Mouse (Mus musculus) kidney, postnatal 0 days (tissue): ENCODE measurements around the gene Dpep3. TPM values are rescaled to one million over a fixed set of nuclear protein-coding genes. Genes with fewer than 3 reads are reported as not detected.
"Not testable (repeated sequence)": the region's sequence is repeated elsewhere in the genome, so short reads cannot be mapped to it uniquely, and the experiment has no call there.

Experiments used
- ATAC-seq: fragments of 200-750 bp; cut with Nextera tagmentation; replicated peaks from 2 replicates; pipeline ENCODE4 v1.8.0; 2017; ENCODE audit warnings: low read depth, moderate number of reproducible peaks, moderate TSS enrichment, moderate library complexity; ENCODE audit not compliant: low FRiP score
- DNase-seq: peaks from one replicate; pipeline ENCODE4 v3.0.0-alpha.2; 2016; ENCODE audit warnings: low spot score
- H3K27ac ChIP-seq: fragments of 300-500 bp; sonication (generic); 2 replicates; pipeline ENCODE4 v1.5.1; 2014; ENCODE audit warnings: mild to moderate bottlenecking
- H3K27me3 ChIP-seq: fragments of 300-500 bp; sonication (generic); 2 replicates; pipeline ENCODE4 v1.6.1; 2014; ENCODE audit warnings: low read length, mixed read lengths; ENCODE audit not compliant: insufficient read depth
- H3K36me3 ChIP-seq: fragments of 300-500 bp; sonication (generic); 2 replicates; pipeline ENCODE4 v1.6.1; 2014; ENCODE audit warnings: low read length, mixed read lengths; ENCODE audit not compliant: insufficient read depth
- H3K4me1 ChIP-seq: fragments of 300-500 bp; sonication (generic); replicated peaks from 2 replicates; pipeline ENCODE4 v1.6.1; 2014; ENCODE audit warnings: antibody characterized with exemption, low read length, mixed read lengths; ENCODE audit not compliant: insufficient read depth
- H3K4me2 ChIP-seq: fragments of 300-500 bp; sonication (generic); 2 replicates; pipeline ENCODE4 v1.6.1; 2014; ENCODE audit warnings: mild to moderate bottlenecking, low read length, moderate library complexity, mixed read lengths
- H3K4me3 ChIP-seq: fragments of 300-500 bp; sonication (generic); replicated peaks from 2 replicates; pipeline ENCODE4 v1.5.1; 2014; ENCODE audit warnings: low read depth, low read length
- H3K9ac ChIP-seq: fragments of 300-500 bp; sonication (generic); 2 replicates; pipeline ENCODE4 v1.6.1; 2014; ENCODE audit warnings: low read depth, low read length
- H3K9me3 ChIP-seq: fragments of 300-500 bp; sonication (generic); replicated peaks from 2 replicates; pipeline ENCODE4 v1.6.1; 2016; ENCODE audit warnings: low read length, inconsistent platforms, mixed read lengths
- CTCF ChIP-seq: IDR thresholded peaks from 2 replicates; pipeline ENCODE4 v1.5.1; 2016; ENCODE audit warnings: antibody characterized with exemption, low read depth, mild to moderate bottlenecking, moderate library complexity
- WGBS: fragments of 180-500 bp; shearing (Covaris S2); extraction: QIAGEN DNeasy Blood & Tissue Kit; methylation state at CpG from one replicate; pipeline ENCODE4 v1.1.7; 2014; 5-methylcytosine and 5-hydroxymethylcytosine counted together
- polyA plus RNA-seq: library from polyadenylated mRNA; unstranded; fragments of >200 nt; fragmentation: Nextera tagmentation; extraction: Ambion mirVana; gene quantifications from 2 replicates; pipeline ENCODE4 v1.2.1, GENCODE M21; 2015

Dpep3 gene
- polyA plus RNA-seq, 1 experiment from 2014 or later = not detected

- peak; percentile 93 for ATAC-seq
- 0 out of 2 replicates have a peak, but pooled peaks cover 4% of the 10 kb centered on the region for H3K36me3 ChIP-seq
- H3K9me3 ChIP-seq = no peaks in the 10 kb centered on the region
- H3K27me3 ChIP-seq = no peaks in the 10 kb centered on the region
- DNase-seq = peak; percentile 97
- H3K9ac ChIP-seq = peak overlapping the region; percentile 86
- peak overlapping the region; percentile 73 for H3K4me2 ChIP-seq
- TF ChIP-seq CTCF = no peak
- WGBS = under 1% methylated on average over 74 of the region's 74 CpGs
- peak overlapping the region; percentile 66 for H3K27ac ChIP-seq
- peaks cover 8% of the 10 kb centered on the region; the same call in 1 of the 2 replicates for H3K4me1 ChIP-seq
- H3K4me3 ChIP-seq = peak overlapping the region; percentile 78
These were observed 31.8 kb upstream of the Dpep3 start for GRCm38 (mm10) chr8:106010748-106011642.

- 72% methylated on average over 3 of the region's 3 CpGs for WGBS
- not testable (repeated sequence) for H3K27me3 ChIP-seq, H3K9ac ChIP-seq, H3K27ac ChIP-seq, H3K4me1 ChIP-seq, H3K36me3 ChIP-seq, H3K4me2 ChIP-seq, H3K4me3 ChIP-seq, ATAC-seq, H3K9me3 ChIP-seq, DNase-seq
- peak; percentile 35; the same call in 1 of the 2 replicates for TF ChIP-seq CTCF
These were observed 28.7 kb upstream of the Dpep3 start for GRCm38 (mm10) chr8:106007891-106008290.

- no peaks in the 10 kb centered on the region for H3K9me3 ChIP-seq
- TF ChIP-seq CTCF = no peak
- H3K9ac ChIP-seq = no peak overlapping the region
- no peak for DNase-seq
- 84% methylated on average over 3 of the region's 3 CpGs for WGBS
- no peaks in the 10 kb centered on the region for H3K27me3 ChIP-seq
- H3K4me2 ChIP-seq = no peak overlapping the region
- H3K4me1 ChIP-seq = peaks cover 8% of the 10 kb centered on the region; the same call in 1 of the 2 replicates
- ATAC-seq = no peak
- H3K36me3 ChIP-seq = 0 out of 2 replicates have a peak, but pooled peaks cover 4% of the 10 kb centered on the region
- H3K4me3 ChIP-seq = no peak overlapping the region
- H3K27ac ChIP-seq = no peak overlapping the region
These were observed 27.9 kb upstream of the Dpep3 start for GRCm38 (mm10) chr8:106007135-106007534.

- Histone ChIP-seq H3K9me3 (no peaks in the 10 kb centered on the region), H3K27me3 (no peaks in the 10 kb centered on the region), H3K9ac (no peak overlapping the region), H3K36me3 (0 out of 2 replicates have a peak, but pooled peaks cover 4% of the 10 kb centered on the region), H3K4me2 (no peak overlapping the region), H3K27ac (no peak overlapping the region), H3K4me3 (no peak overlapping the region), H3K4me1 (peaks cover 8% of the 10 kb centered on the region; the same call in 1 of the 2 replicates)
- peak; percentile 42; the same call in 1 of the 2 replicates for TF ChIP-seq CTCF
- ATAC-seq (no peak), DNase-seq (peak; percentile 7)
- WGBS = 84% methylated on average over 4 of the region's 4 CpGs
These were observed 27.2 kb upstream of the Dpep3 start for GRCm38 (mm10) chr8:106006413-106006812.

GRCm38 (mm10) chr8:106005875-106006274 lies 26.6 kb upstream of the Dpep3 start, which contains the start of gene Dpep2nb:
Gene Dpep2nb (minus strand): TSS chr8:106005975.
- Histone ChIP-seq H3K27me3 (no peaks in the 10 kb centered on the region), H3K27ac (no peak within 1 kb of the TSS), H3K9me3 (no peaks in the 10 kb centered on the region), H3K36me3 (0 out of 2 replicates have a peak, but pooled peaks cover 4% of the 10 kb centered on the region), H3K4me2 (no peak within 1 kb of the TSS), H3K4me1 (peaks cover 8% of the 10 kb centered on the region; the same call in 1 of the 2 replicates), H3K4me3 (no peak within 1 kb of the TSS), H3K9ac (no peak within 1 kb of the TSS)
- DNase-seq (no peak), ATAC-seq (no peak)
- WGBS = 71% methylated on average over 4 of the region's 4 CpGs
- no peak for TF ChIP-seq CTCF

- Histone ChIP-seq H3K4me3 (no peak overlapping the region), H3K4me2 (no peak overlapping the region), H3K9me3 (no peaks in the 10 kb centered on the region), H3K27me3 (no peaks in the 10 kb centered on the region), H3K9ac (no peak overlapping the region), H3K27ac (no peak overlapping the region), H3K36me3 (0 out of 2 replicates have a peak, but pooled peaks cover 4% of the 10 kb centered on the region), H3K4me1 (no peaks in the 10 kb centered on the region)
- no peak for TF ChIP-seq CTCF
- ATAC-seq (no peak), DNase-seq (no peak)
- WGBS = 80% methylated on average over 8 of the region's 8 CpGs
These were observed 25.4 kb upstream of the Dpep3 start for GRCm38 (mm10) chr8:106004538-106005207.
